Mouse (Mus musculus) megakaryocyte, embryonic 14.5 days (primary cell): Measurements from ENCODE around the gene Acyp2.

ENCODE experiments used
- FLI1 ChIP-seq: IDR thresholded peaks from 2 replicates; pipeline ENCODE4 v1.6.1; 2012; ENCODE audit warnings: low read length, inconsistent platforms, mixed read lengths
- GATA1 ChIP-seq: IDR thresholded peaks from 3 replicates; pipeline ENCODE4 v1.6.1; 2012; ENCODE audit warnings: mixed read lengths, low read length, inconsistent platforms, borderline replicate concordance

DNA sequence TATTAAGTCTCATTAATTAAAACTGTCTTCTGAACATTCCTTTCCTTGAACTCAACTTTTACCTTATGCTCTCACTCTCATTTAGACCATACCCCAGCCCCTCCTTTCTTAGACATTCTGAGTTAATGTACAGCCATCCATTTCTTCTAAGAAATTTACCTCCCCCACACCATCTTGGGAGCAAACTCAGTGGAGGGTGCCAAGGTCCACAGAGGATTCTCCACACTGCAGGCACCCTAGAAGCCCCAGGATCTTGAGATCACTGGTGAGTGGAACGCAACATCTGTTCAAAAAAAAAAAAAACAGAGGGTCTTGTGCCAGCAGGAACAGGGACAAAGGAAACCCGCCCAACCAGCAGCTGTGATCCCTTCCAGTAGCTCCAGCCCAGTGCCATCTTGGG lies 13.2 kb upstream of the Acyp2 start:
- TF ChIP-seq GATA1 (no peak), FLI1 (no peak)
